Mouse (Mus musculus) gastrocnemius, adult 18-20 months (tissue): ENCODE data around the gene Gm20388. TPM values are rescaled to one million over a fixed set of nuclear protein-coding genes. Genes with fewer than 3 reads are reported as not detected.
"Not testable (repeated sequence)": the region's sequence is repeated elsewhere in the genome, so short reads cannot be mapped to it uniquely, and the experiment has no call there.

Experiments used
- DNase-seq: peaks from one replicate; pipeline ENCODE4 v3.0.0; 2021; ENCODE audit warnings: low spot score
- total RNA-seq, 2 experiments: library from RNA; stranded (reverse); gene quantifications; 2 replicates each; pipeline ENCODE4 v1.2.3; 2021

Gm20388 gene
- total RNA-seq, 2 experiments from 2014 or later: 10.5 to 12.3 TPM

- no peak for DNase-seq
Measured at GRCm38 (mm10) chr8:123912265-123912664, 4001.6 kb downstream of the Gm20388 start.

DNA sequence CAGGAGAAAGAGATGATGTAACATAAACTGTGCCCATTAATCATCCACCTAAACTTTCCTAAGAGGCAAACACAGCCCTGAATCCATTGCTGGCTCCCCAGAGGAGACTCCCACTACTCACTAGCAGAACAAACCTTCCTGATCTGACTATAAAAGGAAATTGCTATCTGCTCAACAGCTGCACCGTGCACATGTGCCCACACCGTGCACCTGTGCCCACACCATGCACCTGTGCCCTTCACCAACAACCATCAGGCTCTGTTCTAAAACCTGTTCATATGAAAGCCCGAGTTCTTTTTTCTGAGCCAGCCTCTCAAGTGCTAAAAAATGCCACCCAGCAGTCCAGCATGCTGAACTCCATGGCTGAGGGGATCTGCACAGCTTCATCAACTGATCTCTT lies 4004.0 kb downstream of the Gm20388 start:
- DNase-seq: no peak

DNA sequence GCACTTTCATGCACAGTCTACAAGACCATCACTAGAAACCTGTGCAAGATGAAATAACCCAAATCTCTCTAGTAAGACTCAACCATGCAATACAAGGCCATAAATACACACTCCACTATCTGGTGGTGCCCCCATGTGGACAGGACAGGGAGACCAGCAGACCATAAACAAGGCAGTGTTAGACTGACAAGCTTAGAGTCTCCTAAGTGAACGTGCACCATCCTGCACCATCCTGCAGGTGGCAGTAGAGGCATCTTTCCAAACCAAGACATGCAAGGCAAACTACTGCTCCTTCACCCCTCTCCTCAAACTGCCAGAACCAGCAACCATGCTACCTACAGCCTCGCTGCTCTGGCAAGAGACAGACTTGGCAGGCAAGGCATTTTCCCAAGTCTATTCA lies 4014.1 kb downstream of the Gm20388 start:
- DNase-seq: peak; percentile 90

DNA sequence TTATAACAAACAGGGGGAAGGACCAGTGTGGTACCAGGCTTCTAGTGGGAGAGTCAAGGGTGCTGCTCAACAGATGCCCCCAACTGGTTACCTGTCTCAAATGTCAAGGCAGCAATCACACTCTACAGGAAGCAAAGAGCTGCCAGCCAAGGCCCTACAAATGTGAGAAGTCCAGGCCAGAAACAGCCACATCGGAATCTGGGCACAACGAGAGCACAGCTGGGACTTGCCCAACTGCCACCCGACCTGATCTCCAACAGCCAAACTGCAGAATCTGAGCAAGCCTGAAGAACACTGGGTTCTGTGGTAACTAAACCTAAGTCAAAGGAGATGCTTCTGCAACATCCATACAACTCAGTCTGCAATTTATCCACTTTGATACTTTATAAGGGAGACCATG lies 4015.0 kb downstream of the Gm20388 start:
- peak; percentile 71 for DNase-seq

GRCm38 (mm10) chr8:123929026-123929425 lies 4018.4 kb downstream of the Gm20388 start:
- DNase-seq: no peak

DNA sequence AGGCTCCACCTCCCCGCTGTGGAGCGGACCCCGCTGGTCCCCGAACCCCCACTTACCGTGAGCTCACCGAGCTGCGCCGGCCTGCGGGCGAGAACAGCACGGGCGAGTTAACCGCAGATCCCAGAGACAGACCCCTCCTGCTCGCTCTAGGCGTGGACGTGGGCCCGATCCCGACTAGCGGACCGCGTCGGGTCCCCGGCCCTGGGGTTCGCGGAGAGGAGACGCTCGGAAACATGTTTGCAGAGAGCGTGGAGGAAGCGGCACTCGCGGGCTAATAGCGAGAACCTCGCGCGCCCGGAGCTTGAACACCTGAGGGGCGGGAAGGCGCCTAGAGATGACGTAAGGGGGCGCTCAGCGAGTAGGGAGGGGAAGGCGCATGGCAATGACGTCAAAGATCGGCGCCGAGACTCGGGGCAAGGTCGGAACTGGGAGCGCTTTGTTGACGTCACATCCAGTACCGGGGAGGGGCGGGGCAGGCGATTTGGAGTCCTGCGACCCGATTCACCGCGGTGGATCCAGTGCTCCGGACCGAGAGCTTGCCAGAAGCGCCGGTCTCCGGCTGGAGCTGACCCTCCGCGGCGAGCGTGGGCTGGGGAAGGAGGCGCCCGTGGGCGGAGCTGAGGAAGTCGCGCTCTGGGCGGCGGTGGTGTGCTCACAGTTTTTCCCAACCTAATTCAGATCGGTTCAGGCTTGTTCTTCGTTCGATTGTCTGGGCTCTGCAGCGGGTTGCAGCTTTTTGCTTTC lies 4038.5 kb downstream of the Gm20388 start, which contains the start of gene Nup133:
Nup133 (minus strand) TSS at position 324 of the 744 bp plus-strand sequence.
- peak; percentile 99 for DNase-seq

GRCm38 (mm10) chr8:123949686-123949986 lies 4039.0 kb downstream of the Gm20388 start:
- DNase-seq: no peak

GRCm38 (mm10) chr8:123950077-123950802 lies 4039.6 kb downstream of the Gm20388 start:
- peak; percentile 53 for DNase-seq

DNA sequence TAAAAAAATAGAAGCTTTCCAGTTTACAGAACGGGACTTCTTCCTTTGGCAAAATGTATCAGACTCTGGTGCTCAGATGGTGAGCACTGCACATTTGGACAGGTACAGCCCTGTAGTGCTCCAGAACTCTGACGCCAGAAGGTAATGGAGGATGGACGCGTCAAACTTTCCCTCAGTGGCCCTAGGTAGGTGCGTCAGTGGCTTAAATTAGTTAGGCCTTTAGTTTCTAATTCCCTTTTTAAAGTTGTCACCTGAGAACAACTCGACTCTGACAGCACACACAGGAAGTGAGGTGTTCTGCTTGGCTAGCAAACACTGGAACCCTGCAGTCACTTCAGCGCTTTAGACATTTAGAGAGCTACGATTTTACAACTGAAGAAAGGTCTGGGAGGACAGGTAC lies 4043.0 kb downstream of the Gm20388 start:
- no peak for DNase-seq

DNA sequence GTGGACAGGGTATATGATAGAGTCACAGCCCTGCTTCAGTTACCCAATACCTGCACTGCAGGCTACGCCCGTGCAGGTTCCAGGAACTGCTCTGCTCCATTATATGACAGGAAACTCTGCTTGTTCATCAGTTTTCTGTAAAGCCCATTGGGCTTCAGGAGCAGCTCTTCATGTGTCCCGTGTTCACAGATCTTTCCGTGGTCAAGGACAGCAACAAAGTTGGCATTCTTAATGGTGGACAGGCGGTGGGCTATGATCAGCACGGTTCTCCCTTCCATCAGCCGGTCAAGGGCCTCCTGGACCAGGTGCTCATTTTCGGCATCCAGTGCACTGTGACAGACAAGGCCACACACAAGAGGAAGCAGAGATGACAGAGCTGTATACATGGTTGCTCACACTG lies 4043.6 kb downstream of the Gm20388 start:
- no peak for DNase-seq

GRCm38 (mm10) chr8:123958130-123958529 lies 4047.5 kb downstream of the Gm20388 start:
- DNase-seq: no peak

- DNase-seq: no peak
Measured at GRCm38 (mm10) chr8:123959473-123959872, 4048.8 kb downstream of the Gm20388 start.

DNA sequence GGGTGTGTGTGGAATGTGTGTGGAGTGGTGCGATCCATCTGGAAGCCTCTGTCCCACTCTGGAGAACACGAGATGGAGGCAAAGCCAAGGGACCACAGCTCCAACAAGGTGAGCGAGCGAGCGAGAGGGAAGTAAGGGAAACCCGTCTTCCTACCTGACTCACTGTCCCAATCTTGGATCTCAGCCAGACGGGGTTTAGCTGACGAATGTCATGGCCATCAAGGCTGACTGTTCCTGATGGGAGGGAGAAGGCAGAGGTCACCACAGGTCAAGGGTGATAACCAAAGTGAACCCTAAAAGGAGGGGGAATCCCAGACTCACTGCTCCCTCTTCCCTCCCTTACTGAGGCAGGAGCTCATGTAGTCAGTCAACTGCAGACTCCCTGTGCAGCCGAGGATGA lies 4049.4 kb downstream of the Gm20388 start:
- no peak for DNase-seq

GRCm38 (mm10) chr8:123960556-123960955 lies 4049.9 kb downstream of the Gm20388 start:
- DNase-seq: not testable (repeated sequence)

DNA sequence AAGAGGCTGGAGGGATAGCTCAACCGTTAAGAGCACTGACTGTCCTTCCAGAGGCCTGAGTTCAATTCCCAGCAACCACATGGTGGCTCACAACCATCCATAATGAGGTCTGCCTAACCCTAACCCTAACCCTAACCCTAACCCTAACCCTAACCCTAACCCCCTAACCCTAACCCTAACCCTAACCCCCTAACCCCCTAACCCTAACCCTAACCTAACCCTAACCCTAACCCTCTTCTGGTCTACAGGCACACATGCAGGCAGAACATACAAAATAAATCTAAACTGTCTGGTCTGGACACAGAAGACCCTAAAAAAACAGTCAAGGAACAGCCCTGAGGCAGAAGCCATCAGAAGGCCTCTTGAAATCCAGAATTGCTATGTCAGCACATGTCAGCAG lies 4050.7 kb downstream of the Gm20388 start:
- no peak for DNase-seq

DNA sequence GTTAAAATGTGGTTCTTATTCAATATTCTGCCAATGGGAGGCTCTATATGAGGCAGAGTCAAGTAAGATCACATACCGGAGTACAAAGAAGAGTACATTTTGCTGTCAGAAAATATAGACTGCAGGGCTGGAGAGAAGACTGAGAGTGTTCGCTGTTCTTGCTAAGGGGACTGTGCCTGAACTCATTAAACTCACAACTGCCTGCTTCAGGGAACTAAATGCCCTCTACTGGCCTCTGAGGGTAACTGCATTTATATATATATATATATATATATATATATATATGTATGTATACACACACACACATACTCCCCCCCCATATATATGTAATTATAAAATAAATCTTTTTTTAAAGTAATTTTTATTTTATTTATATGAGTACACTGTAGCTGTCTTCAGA lies 4056.3 kb downstream of the Gm20388 start:
- no peak for DNase-seq

- no peak for DNase-seq
Measured at GRCm38 (mm10) chr8:123973495-123973894, 4062.9 kb downstream of the Gm20388 start.

- no peak for DNase-seq
Measured at GRCm38 (mm10) chr8:123977499-123977898, 4066.9 kb downstream of the Gm20388 start.

- DNase-seq: peak; percentile 15
Measured at GRCm38 (mm10) chr8:123978166-123978838, 4067.7 kb downstream of the Gm20388 start.

DNA sequence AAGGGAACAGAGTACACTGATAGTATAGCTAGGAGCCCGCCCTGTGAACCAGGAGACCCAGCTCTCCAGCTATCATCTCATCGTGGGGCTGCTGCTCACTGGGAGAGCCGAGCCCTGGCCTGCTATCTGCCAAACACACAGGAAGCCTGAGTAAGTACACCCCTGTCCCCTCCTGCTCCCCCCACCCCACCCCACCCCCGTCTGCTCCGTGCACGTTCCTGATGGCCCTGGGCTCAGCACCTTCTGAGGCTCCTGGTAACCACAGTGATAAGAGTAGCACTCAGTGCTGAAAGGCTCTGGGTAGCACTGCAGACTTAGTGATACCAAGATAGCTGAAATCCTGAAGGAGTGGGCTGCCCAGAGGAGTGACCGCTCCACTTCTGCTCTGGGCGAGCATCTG lies 4068.3 kb downstream of the Gm20388 start:
- DNase-seq: no peak

- no peak for DNase-seq
Measured at GRCm38 (mm10) chr8:123980239-123980638, 4069.6 kb downstream of the Gm20388 start.

GRCm38 (mm10) chr8:123981674-123982073 lies 4071.0 kb downstream of the Gm20388 start:
- DNase-seq: no peak
